Mouse (Mus musculus) embryonic facial prominence, embryonic 14.5 days (tissue): ENCODE measurements around the gene Mrpl40. TPM values are rescaled to one million over a fixed set of nuclear protein-coding genes. Genes with fewer than 3 reads are reported as not detected.

ENCODE experiments used
- ATAC-seq: fragments of 200-750 bp; cut with Nextera tagmentation; 2 replicates; pipeline ENCODE4 v1.8.0; 2017; ENCODE audit warnings: low read depth, moderate number of reproducible peaks, moderate TSS enrichment
- DNase-seq: peaks from one replicate; pipeline ENCODE4 v3.0.0-alpha.2; 2015; ENCODE audit warnings: low spot score
- H3K27ac ChIP-seq: fragments of 300-500 bp; sonication (generic); replicated peaks from 2 replicates; pipeline ENCODE4 v1.5.1; 2014; ENCODE audit warnings: low read depth, mild to moderate bottlenecking, low read length, moderate library complexity
- H3K27me3 ChIP-seq: fragments of 300-500 bp; sonication (generic); replicated peaks from 2 replicates; pipeline ENCODE4 v1.6.1; 2014; ENCODE audit warnings: low read length; ENCODE audit not compliant: control insufficient read depth, insufficient read depth
- H3K36me3 ChIP-seq: fragments of 300-500 bp; sonication (generic); 2 replicates; pipeline ENCODE4 v1.6.1; 2014; ENCODE audit warnings: low read length, mixed read lengths; ENCODE audit not compliant: control insufficient read depth, insufficient read depth
- H3K4me1 ChIP-seq: fragments of 300-500 bp; sonication (generic); 2 replicates; pipeline ENCODE4 v1.6.1; 2014; ENCODE audit warnings: antibody characterized with exemption, low read length; ENCODE audit not compliant: control insufficient read depth, insufficient read depth
- H3K4me2 ChIP-seq: fragments of 300-500 bp; sonication (generic); 2 replicates; pipeline ENCODE4 v1.6.1; 2014; ENCODE audit warnings: low read depth, mild to moderate bottlenecking, low read length, moderate library complexity, mixed read lengths
- H3K4me3 ChIP-seq: fragments of 300-500 bp; sonication (generic); 2 replicates; pipeline ENCODE4 v1.5.1; 2014; ENCODE audit warnings: low read depth, mild to moderate bottlenecking, low read length
- H3K9ac ChIP-seq: fragments of 300-500 bp; sonication (generic); 2 replicates; pipeline ENCODE4 v1.6.1; 2014; ENCODE audit warnings: low read depth, mild to moderate bottlenecking, low read length, moderate library complexity, mixed read lengths
- H3K9me3 ChIP-seq: fragments of 300-500 bp; sonication (generic); 2 replicates; pipeline ENCODE4 v1.6.1; 2016; ENCODE audit warnings: low read length; ENCODE audit not compliant: control insufficient read depth
- WGBS: fragments of 180-500 bp; shearing (Covaris S2); extraction: QIAGEN DNeasy Blood & Tissue Kit; methylation state at CpG from one replicate; pipeline ENCODE4 v1.1.7; 2014; 5-methylcytosine and 5-hydroxymethylcytosine counted together
- polyA plus RNA-seq: library from polyadenylated mRNA; unstranded; fragments of >200 nt; fragmentation: Nextera tagmentation; extraction: Ambion mirVana; gene quantifications from 2 replicates; pipeline ENCODE4 v1.2.1, GENCODE M21; 2014

Gene Mrpl40
- 57.3 and 60.9 TPM in 2 replicates for polyA plus RNA-seq

DNA sequence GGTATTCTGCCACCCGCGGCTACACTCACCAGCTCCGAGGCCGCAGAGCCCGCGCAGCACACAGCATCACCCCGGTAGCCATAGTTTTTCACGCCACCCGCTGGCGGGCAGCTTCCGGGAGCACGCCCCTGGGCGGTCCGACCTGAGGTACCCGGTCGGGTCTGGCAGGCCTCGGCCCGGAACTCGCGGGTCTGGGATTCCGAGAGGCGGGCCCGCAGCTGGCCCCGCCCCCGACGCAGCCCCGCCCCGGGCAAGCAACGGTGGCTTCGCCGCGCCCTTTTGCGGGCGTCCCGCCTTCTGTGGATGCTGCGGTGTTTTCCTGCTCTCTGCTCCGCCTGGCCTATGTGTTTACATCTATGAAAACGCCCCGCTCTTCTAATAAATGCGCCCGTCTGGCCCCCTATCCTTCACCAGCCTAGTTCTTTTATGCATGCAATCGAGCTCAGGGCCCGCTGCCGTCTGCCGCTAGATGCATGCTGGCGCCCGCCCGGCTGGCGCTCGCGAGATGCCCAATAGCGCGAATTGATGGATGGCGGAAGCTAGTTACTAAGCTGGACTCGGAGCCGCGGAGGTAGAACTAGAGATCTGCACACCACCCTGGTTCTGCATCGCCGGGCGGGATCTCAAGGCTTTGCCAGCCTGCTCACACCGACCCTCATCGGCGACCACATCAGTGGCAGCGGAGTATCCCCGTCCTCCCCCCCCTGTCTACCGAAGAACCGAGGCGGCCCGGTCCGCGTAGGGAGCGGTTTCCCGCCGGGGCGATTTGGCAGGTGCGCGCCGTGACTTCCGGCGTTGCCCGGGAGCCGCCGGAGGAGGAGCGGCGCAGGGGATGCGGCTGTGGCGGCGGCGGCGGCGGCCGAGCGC lies at the start of gene Mrpl40, which contains the start of gene Hira:
Mrpl40 (minus strand) TSS at position 421 of the 867 bp plus-strand sequence.
Hira (plus strand) TSS at position 596 of the 867 bp plus-strand sequence.
- peak; percentile 94 for ATAC-seq

DNA sequence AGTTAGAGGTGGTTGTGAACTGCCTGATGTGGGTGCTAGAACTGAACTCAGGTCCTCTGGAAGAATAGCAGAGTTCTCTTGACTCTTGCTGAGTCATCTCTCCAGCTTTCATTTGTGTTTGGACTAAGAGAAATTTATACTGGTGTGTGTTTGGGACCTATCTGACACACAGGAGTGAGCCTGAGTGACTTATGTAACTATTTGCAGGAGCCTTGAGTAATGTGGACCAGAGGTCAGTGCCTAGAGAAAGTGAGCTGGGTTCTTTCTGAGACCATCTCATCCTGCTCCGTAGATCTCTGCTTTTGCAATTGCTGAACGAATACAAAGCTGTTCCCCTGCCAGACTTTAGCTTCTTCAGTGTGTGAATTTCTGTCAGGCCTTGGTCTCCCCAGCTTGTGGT lies 45.1 kb upstream of the Mrpl40 start:
- no peaks in the 10 kb centered on the region for H3K9me3 ChIP-seq
- ATAC-seq (no peak), DNase-seq (no peak)
- no peak overlapping the region for H3K9ac ChIP-seq
- H3K4me1 ChIP-seq = no peaks in the 10 kb centered on the region
- H3K27ac ChIP-seq = no peak overlapping the region
- H3K36me3 ChIP-seq = peaks cover 92% of the 10 kb centered on the region
- H3K27me3 ChIP-seq = no peaks in the 10 kb centered on the region
- H3K4me2 ChIP-seq = no peak overlapping the region
- 84% methylated on average over 2 of the region's 2 CpGs for WGBS
- no peak overlapping the region for H3K4me3 ChIP-seq

More for the DNA sequence above, at the start of gene Mrpl40, which contains the start of gene Hira:
- Histone ChIP-seq H3K4me2 (peak within 1 kb of the TSS; percentile 84), H3K27me3 (no peaks in the 10 kb centered on the region), H3K9ac (peak within 1 kb of the TSS; percentile 87), H3K4me3 (peak within 1 kb of the TSS; percentile 89), H3K9me3 (no peaks in the 10 kb centered on the region), H3K27ac (peak within 1 kb of the TSS; percentile 94), H3K4me1 (0 out of 2 replicates have a peak, but pooled peaks cover 4% of the 10 kb centered on the region), H3K36me3 (peaks cover 38% of the 10 kb centered on the region)
- under 1% methylated on average over 42 of the region's 93 CpGs for WGBS
- peak; percentile 95 for DNase-seq

DNA sequence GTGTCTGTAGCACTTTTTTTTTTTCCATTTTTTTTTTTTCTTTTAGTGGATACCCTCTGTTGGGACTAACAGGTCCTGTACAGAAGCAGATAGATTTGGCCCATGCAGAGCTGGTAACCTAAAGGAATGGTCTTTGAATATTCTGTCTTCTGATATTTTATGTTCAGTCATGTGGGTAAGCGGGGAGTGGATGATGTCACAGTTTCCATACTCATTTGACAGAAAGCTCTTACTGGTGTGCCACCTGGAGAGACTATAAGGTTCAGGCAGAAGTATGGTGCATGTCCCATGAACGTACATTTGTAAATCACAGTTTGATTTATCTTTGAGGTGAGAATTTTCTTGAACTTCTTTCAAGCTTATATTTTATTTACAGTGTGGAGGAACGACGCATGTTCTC lies 39.4 kb upstream of the Mrpl40 start:
- no peaks in the 10 kb centered on the region for H3K27me3 ChIP-seq
- H3K4me1 ChIP-seq = no peaks in the 10 kb centered on the region
- H3K9ac ChIP-seq = no peak overlapping the region
- H3K4me2 ChIP-seq = no peak overlapping the region
- 98% methylated on average over 4 of the region's 4 CpGs for WGBS
- peaks cover 67% of the 10 kb centered on the region for H3K36me3 ChIP-seq
- no peak overlapping the region for H3K27ac ChIP-seq
- H3K9me3 ChIP-seq = no peaks in the 10 kb centered on the region
- H3K4me3 ChIP-seq = no peak overlapping the region
- DNase-seq = no peak
- ATAC-seq = no peak

- no peak for ATAC-seq
- H3K36me3 ChIP-seq = peaks cover 61% of the 10 kb centered on the region
- no peak for DNase-seq
- no peak overlapping the region for H3K9ac ChIP-seq
- no peaks in the 10 kb centered on the region for H3K4me1 ChIP-seq
- no peaks in the 10 kb centered on the region for H3K27me3 ChIP-seq
- H3K9me3 ChIP-seq = no peaks in the 10 kb centered on the region
- no peak overlapping the region for H3K4me2 ChIP-seq
- no peak overlapping the region for H3K4me3 ChIP-seq
- H3K27ac ChIP-seq = no peak overlapping the region
- WGBS = 89% methylated on average over 1 of the region's 1 CpGs
Observed at GRCm38 (mm10) chr16:18905648-18906047, 29.0 kb upstream of the Mrpl40 start.

DNA sequence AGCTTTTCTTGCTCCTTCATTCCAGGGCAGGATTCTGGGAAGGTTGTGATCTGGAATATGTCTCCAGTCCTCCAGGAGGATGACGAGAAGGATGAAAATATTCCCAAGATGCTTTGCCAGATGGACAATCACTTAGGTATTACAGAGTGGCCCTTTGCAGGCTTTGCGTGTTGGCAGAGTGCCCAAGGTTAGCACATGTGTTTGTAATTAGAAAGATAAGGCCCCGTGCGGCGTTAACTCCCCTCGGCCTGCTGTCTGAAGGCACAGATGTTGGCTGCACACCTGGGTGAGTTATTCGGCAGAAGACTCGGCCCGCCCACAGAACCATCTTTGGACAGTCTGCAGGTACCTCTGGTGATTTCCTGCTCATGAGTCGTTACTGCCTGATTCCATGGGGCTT lies 19.8 kb upstream of the Mrpl40 start:
- Histone ChIP-seq H3K27ac (no peak overlapping the region), H3K4me3 (no peak overlapping the region), H3K9ac (no peak overlapping the region), H3K4me2 (no peak overlapping the region), H3K9me3 (no peaks in the 10 kb centered on the region), H3K27me3 (no peaks in the 10 kb centered on the region), H3K36me3 (peaks cover 55% of the 10 kb centered on the region), H3K4me1 (no peaks in the 10 kb centered on the region)
- DNase-seq (peak; percentile 41), ATAC-seq (peak; percentile 75; the same call in 1 of the 2 replicates)
- 53% methylated on average over 10 of the region's 10 CpGs for WGBS

- ATAC-seq = no peak
Observed at GRCm38 (mm10) chr16:18895249-18895648, 18.6 kb upstream of the Mrpl40 start.

GRCm38 (mm10) chr16:18893840-18894372 lies 17.2 kb upstream of the Mrpl40 start:
- H3K4me1 ChIP-seq = no peaks in the 10 kb centered on the region
- no peak overlapping the region for H3K4me2 ChIP-seq
- no peak overlapping the region for H3K4me3 ChIP-seq
- no peaks in the 10 kb centered on the region for H3K27me3 ChIP-seq
- no peak overlapping the region for H3K9ac ChIP-seq
- 62% methylated on average over 4 of the region's 4 CpGs for WGBS
- no peak for DNase-seq
- no peaks in the 10 kb centered on the region for H3K9me3 ChIP-seq
- no peak overlapping the region for H3K27ac ChIP-seq
- no peak for ATAC-seq
- peaks cover 32% of the 10 kb centered on the region for H3K36me3 ChIP-seq

More at GRCm38 (mm10) chr16:18895249-18895648, 18.6 kb upstream of the Mrpl40 start:
- 83% methylated on average over 3 of the region's 3 CpGs for WGBS
- no peak overlapping the region for H3K9ac ChIP-seq
- no peak overlapping the region for H3K4me3 ChIP-seq
- no peak for DNase-seq
- H3K27ac ChIP-seq = no peak overlapping the region
- peaks cover 45% of the 10 kb centered on the region for H3K36me3 ChIP-seq
- H3K4me2 ChIP-seq = no peak overlapping the region
- H3K4me1 ChIP-seq = no peaks in the 10 kb centered on the region
- H3K9me3 ChIP-seq = no peaks in the 10 kb centered on the region
- H3K27me3 ChIP-seq = no peaks in the 10 kb centered on the region

DNA sequence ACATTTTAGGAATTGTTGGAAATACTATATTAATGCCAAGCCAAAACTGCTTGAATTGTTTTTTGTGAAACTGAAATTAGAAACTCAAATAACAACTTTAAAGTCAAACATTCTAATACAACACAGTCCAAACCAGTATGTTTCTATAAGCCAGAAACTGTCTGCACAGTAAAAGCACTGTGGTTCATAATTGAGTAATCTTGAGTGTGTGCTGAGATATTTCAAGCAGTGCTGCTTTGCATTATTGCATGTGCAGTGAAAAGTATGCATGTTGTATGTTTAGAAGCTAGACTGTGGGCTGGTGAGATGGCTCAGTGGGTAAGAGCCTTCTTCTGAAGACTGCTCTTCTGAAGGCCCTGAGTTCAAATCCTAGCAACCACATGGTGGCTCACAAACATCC lies 7.4 kb upstream of the Mrpl40 start:
- H3K9ac ChIP-seq = no peak overlapping the region
- no peak overlapping the region for H3K27ac ChIP-seq
- no peak overlapping the region for H3K4me3 ChIP-seq
- no peaks in the 10 kb centered on the region for H3K9me3 ChIP-seq
- H3K36me3 ChIP-seq = 0 out of 2 replicates have a peak, but pooled peaks cover 16% of the 10 kb centered on the region
- H3K4me1 ChIP-seq = 0 out of 2 replicates have a peak, but pooled peaks cover 4% of the 10 kb centered on the region
- no peaks in the 10 kb centered on the region for H3K27me3 ChIP-seq
- ATAC-seq (no peak), DNase-seq (no peak)
- no peak overlapping the region for H3K4me2 ChIP-seq
